Mouse (Mus musculus) stomach, embryonic 15.5 days (tissue): ENCODE results near the gene Rpap3. TPM values are rescaled to one million over a fixed set of nuclear protein-coding genes. Genes with fewer than 3 reads are reported as not detected.

Source experiments
- ATAC-seq: fragments of 200-750 bp; cut with Nextera tagmentation; 2 replicates; pipeline ENCODE4 v1.8.0; 2017; ENCODE audit warnings: low read depth, moderate number of reproducible peaks, moderate TSS enrichment; ENCODE audit not compliant: insufficient read depth, low FRiP score
- H3K27ac ChIP-seq: fragments of 300-500 bp; sonication (generic); 2 replicates; pipeline ENCODE4 v1.5.1; 2015; ENCODE audit warnings: mild to moderate bottlenecking, inconsistent platforms
- H3K27me3 ChIP-seq: fragments of 300-500 bp; sonication (generic); replicated peaks from 2 replicates; pipeline ENCODE4 v1.6.1; 2015; ENCODE audit warnings: inconsistent platforms
- H3K36me3 ChIP-seq: fragments of 300-500 bp; sonication (generic); 2 replicates; pipeline ENCODE4 v1.6.1; 2015; ENCODE audit warnings: inconsistent platforms
- H3K4me1 ChIP-seq: fragments of 300-500 bp; sonication (generic); 2 replicates; pipeline ENCODE4 v1.6.1; 2015; ENCODE audit warnings: inconsistent platforms
- H3K4me2 ChIP-seq: fragments of 300-500 bp; sonication (generic); 2 replicates; pipeline ENCODE4 v1.6.1; 2015; ENCODE audit warnings: mild to moderate bottlenecking, inconsistent platforms
- H3K4me3 ChIP-seq: fragments of 300-500 bp; sonication (generic); replicated peaks from 2 replicates; pipeline ENCODE4 v1.5.1; 2015; ENCODE audit warnings: inconsistent platforms
- H3K9ac ChIP-seq: fragments of 300-500 bp; sonication (generic); 2 replicates; pipeline ENCODE4 v1.6.1; 2015; ENCODE audit warnings: inconsistent platforms
- H3K9me3 ChIP-seq: fragments of 300-500 bp; sonication (generic); 2 replicates; pipeline ENCODE4 v1.6.1; 2016; ENCODE audit warnings: inconsistent platforms
- WGBS: fragments of 180-500 bp; shearing (Covaris S2); methylation state at CpG from one replicate; pipeline ENCODE4 v1.1.7; 2015; 5-methylcytosine and 5-hydroxymethylcytosine counted together
- polyA plus RNA-seq: library from polyadenylated mRNA; unstranded; fragments of >200 nt; fragmentation: Nextera tagmentation; extraction: Ambion mirVana; gene quantifications from 2 replicates; pipeline ENCODE4 v1.2.1, GENCODE M21; 2015

The Rpap3 gene
- polyA plus RNA-seq, 1 experiment from 2014 or later, result 22.3 TPM

DNA sequence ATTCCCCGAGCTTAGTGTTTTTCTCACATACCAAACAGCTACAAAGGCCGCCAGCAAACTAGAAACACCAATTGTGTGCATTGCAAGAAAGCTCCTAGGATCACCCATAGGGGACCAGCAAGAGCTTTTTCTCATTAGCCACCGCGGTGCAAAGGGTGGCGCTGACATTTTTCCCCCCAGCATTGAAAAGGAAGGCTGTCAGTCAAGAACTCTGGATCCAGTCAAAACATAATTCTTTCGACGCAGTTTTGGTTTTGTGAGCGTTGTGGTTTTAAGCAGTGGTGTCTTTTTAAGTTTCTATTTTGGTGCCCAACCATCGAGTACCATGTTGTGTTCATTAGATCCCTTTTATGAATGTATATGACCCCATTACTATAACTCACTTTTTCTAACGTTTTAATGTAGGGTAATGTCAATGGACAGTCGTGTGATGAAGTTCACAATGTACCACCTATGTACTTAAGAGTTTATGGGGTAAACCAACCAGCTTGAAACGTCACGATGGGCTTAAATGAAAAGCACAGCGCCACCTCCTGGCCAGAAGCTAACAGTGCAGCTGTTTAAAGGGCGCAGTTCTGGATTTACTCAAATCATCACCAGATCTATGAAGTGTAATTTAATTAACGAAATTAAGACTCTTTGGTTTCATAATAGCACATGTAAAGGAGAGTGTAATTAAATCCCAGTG is 40.5 kb downstream of the Rpap3 start:
- H3K4me3 ChIP-seq, result no peak overlapping the region
- H3K27me3 ChIP-seq, result no peaks in the 10 kb centered on the region
- no peaks in the 10 kb centered on the region for H3K36me3 ChIP-seq
- H3K4me2 ChIP-seq, result no peak overlapping the region
- H3K9ac ChIP-seq, result no peak overlapping the region
- ATAC-seq, result no peak
- 60% methylated on average over 16 of the region's 16 CpGs for WGBS
- H3K27ac ChIP-seq, result no peak overlapping the region
- no peaks in the 10 kb centered on the region for H3K9me3 ChIP-seq
- no peaks in the 10 kb centered on the region for H3K4me1 ChIP-seq

DNA sequence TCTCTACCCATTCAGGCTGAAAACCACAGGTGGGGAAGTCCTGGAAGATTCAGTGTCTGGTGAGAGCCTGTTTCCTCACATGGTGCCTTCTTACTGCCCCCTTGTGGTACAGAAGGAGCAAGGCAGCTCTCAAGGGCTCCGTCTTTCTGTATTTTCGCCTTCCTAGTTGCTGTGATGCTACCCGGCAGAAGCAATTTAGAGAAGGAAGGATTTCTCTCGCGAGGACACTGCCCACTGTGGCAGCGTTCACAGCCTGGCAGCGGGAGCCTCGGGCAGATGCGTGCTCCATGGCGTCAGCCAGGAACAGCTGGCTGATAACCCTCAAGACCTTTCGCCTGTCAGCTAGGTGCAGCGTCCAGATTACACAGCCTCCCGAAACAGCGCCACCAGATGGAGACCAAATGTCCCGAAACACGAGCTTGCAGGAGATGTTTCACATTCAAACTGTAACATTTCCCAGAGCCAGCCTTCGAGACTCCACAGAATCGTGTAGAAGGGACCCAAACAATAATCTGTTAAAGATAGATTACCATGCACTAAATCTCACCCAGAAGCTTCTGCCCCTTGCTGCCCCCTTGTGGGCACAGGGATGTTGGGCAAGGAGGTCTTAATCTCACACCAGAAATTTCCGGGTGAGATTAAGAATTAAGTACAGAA is 41.7 kb downstream of the Rpap3 start:
- Histone ChIP-seq H3K27ac (no peak overlapping the region), H3K9me3 (no peaks in the 10 kb centered on the region), H3K4me3 (peak overlapping the region; percentile 47), H3K9ac (peak overlapping the region; percentile 21; the same call in 1 of the 2 replicates), H3K4me2 (peak overlapping the region; percentile 84), H3K36me3 (no peaks in the 10 kb centered on the region), H3K27me3 (no peaks in the 10 kb centered on the region), H3K4me1 (no peaks in the 10 kb centered on the region)
- 6% methylated on average over 19 of the region's 19 CpGs for WGBS
- ATAC-seq, result no peak

DNA sequence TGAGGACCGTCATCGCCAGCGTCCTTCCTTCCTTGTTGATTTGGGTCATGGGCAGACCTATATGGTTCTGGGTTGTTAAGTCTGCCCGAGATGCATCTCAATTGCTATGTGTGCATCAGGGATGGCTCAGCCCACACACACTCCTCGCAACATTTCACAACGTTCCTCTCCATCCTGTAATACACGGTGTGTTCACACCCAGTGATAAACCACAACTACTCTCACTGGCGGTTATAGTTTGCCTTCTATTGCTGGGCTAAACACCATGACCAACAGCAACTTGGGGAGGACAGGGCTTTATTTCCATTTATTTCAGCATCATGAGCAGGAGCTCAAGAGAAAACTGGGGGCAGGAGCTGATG is 46.9 kb downstream of the Rpap3 start:
- Histone ChIP-seq H3K27me3 (no peaks in the 10 kb centered on the region), H3K9ac (no peak overlapping the region), H3K4me3 (no peak overlapping the region), H3K27ac (no peak overlapping the region), H3K4me1 (no peaks in the 10 kb centered on the region), H3K9me3 (no peaks in the 10 kb centered on the region), H3K4me2 (no peak overlapping the region), H3K36me3 (no peaks in the 10 kb centered on the region)
- ATAC-seq, result no peak
- WGBS, result 87% methylated on average over 8 of the region's 8 CpGs

DNA sequence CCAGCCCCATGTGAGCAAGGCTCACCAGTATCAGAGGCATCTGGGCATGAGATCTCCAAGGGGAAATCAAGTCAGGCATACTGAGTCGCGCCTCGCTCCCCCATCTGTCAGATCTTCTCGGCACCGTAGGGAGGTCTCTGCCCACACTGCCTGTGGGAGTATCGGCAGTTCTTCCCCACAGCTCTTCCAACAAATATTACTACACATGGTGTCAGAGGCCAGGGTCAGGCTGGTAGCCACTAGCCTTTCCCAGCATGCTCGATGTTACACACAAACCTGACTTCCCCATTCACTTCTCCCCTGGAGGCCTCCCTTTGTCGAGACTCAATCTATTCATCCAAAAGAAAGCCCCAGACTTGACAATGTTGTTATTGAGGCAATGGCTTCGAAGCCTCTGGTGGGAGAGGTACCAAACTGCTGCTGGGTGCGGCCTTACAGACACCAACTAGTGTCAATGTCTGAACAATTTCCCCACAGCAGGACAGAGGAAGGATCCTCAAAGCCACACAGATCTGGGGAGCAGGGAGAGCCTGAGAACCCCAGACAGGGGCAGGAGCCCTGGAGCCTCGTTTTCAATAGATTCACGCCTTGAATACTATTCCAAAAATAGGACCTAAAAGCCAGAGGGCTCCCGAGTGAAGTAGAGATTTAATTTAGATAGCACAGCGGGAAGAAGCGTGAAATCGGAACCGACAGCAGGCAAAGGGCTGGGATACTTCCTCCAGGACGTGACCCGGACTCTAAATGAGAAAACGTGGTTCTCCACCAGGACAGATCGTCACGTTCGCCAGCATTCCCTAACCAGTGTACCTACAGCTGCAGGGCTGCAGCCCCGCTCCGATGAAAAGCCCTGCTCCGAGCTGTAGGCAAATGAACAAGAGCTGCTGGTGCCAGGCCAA is 47.5 kb downstream of the Rpap3 start:
- Histone ChIP-seq H3K9ac (no peak overlapping the region), H3K4me2 (no peak overlapping the region), H3K27ac (no peak overlapping the region), H3K9me3 (no peaks in the 10 kb centered on the region), H3K27me3 (no peaks in the 10 kb centered on the region), H3K36me3 (no peaks in the 10 kb centered on the region), H3K4me1 (no peaks in the 10 kb centered on the region), H3K4me3 (no peak overlapping the region)
- 78% methylated on average over 26 of the region's 26 CpGs for WGBS
- no peak for ATAC-seq

DNA sequence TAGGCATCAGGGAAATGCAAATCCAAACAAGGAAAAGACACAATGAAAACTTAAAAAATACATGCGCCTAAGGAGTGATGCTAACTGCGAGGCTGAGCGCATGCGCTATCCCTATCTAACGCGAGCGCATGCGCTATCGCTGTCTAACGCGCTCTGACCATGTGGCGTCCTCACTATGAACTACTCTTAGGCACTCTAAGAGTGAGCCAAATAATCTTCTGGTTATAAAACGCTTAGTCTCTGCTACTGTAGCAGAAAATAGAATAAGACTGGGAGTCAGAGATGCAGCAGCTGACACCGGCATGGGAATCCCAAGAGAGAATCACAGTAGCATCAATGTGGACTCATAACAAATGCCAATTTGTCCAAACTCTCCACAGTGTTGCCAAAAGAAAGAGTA is 48.2 kb downstream of the Rpap3 start:
- 92% methylated on average over 14 of the region's 14 CpGs for WGBS
- Histone ChIP-seq H3K36me3 (no peaks in the 10 kb centered on the region), H3K9me3 (no peaks in the 10 kb centered on the region), H3K27me3 (no peaks in the 10 kb centered on the region), H3K9ac (no peak overlapping the region), H3K4me3 (no peak overlapping the region), H3K4me1 (no peaks in the 10 kb centered on the region), H3K27ac (no peak overlapping the region), H3K4me2 (no peak overlapping the region)
- no peak for ATAC-seq

DNA sequence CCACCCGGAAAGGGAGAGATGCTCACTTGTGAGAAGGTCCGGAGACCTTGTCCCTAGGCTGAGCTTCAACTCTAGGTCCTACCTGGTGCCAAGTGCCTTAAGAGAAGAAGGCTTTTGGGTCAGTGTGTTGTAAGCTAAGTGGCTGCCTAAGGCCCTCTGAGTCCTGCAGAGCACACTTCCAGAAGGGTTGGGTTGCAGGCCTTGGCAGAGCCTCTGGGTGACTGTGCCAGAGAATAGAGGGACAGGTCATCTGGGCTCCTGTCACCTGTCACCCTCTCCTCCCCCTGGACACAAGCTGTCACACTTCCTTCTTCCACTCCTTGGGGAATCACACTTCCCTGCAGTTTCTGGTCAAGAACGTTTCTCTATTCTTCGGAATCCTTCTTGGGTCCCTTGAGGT is 55.9 kb downstream of the Rpap3 start:
- Histone ChIP-seq H3K36me3 (no peaks in the 10 kb centered on the region), H3K27ac (no peak overlapping the region), H3K4me3 (no peak overlapping the region), H3K27me3 (no peaks in the 10 kb centered on the region), H3K4me2 (no peak overlapping the region), H3K9me3 (no peaks in the 10 kb centered on the region), H3K9ac (no peak overlapping the region), H3K4me1 (no peaks in the 10 kb centered on the region)
- 75% methylated on average over 4 of the region's 4 CpGs for WGBS
- no peak for ATAC-seq

DNA sequence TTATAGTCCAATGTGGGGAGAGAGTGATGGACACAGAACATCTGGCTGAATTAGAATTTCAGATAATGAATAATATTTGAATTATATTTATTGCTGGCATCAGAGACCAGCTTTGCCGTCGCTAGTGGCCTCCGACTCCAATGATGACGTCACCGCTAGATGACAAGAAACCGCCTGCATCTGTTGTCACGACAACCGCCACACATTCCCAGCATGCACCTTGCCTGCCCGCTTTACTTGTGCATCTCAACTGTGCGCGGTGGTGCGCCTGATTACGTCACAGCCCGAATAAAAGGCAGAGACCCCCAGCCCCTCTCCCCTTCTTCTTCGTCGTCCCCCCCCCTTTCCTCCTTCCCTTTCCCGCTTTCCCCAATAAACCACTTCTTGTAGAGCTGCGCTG is 57.4 kb downstream of the Rpap3 start:
- no peaks in the 10 kb centered on the region for H3K36me3 ChIP-seq
- H3K9me3 ChIP-seq, result no peaks in the 10 kb centered on the region
- H3K4me2 ChIP-seq, result no peak overlapping the region
- H3K4me1 ChIP-seq, result no peaks in the 10 kb centered on the region
- no peaks in the 10 kb centered on the region for H3K27me3 ChIP-seq
- H3K9ac ChIP-seq, result no peak overlapping the region
- H3K27ac ChIP-seq, result no peak overlapping the region
- H3K4me3 ChIP-seq, result no peak overlapping the region
- ATAC-seq, result no peak
- 84% methylated on average over 17 of the region's 18 CpGs for WGBS

DNA sequence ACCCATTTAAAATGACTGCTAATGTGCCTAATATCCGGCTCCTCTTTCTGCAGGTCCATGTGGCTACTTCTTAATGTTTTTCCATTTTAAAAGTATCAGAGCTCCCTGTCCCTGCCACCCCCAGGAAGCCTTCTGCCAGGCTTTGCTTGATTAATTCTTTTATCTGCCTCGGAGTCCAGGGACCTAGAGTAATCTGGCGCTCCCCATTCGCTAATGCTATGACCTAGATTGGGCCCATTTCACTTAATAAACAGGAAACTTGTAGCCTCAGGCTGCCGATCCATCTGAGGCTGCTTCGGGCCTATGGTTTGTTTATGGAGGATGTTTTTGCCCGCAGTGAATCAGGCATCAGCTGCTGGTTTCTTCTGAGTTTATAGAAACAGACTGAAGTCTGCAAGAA is 59.2 kb downstream of the Rpap3 start:
- no peaks in the 10 kb centered on the region for H3K9me3 ChIP-seq
- 43% methylated on average over 7 of the region's 7 CpGs for WGBS
- H3K4me2 ChIP-seq, result no peak overlapping the region
- H3K4me3 ChIP-seq, result no peak overlapping the region
- no peaks in the 10 kb centered on the region for H3K36me3 ChIP-seq
- no peaks in the 10 kb centered on the region for H3K27me3 ChIP-seq
- H3K9ac ChIP-seq, result no peak overlapping the region
- no peak overlapping the region for H3K27ac ChIP-seq
- no peak for ATAC-seq
- H3K4me1 ChIP-seq, result no peaks in the 10 kb centered on the region

DNA sequence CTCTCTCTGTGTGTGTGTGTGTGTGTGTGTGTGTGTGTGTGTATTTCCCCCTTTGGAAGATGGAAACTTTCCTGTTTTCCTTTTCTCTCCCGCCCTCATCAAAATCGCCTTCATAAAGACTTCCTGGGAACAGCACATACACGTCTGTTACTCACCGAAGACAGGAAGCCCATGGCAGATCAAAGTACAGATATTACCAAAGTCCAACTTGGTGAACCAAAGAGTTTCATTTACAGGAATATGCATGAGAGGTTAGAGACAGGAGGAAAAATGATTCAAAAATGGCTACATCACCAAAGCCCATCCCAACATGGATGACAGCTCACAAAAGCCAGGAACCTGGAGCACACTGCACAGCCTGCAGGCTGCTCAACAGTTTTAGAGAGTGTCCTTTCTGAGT is 61.6 kb downstream of the Rpap3 start:
- H3K4me3 ChIP-seq, result no peak overlapping the region
- no peak overlapping the region for H3K9ac ChIP-seq
- ATAC-seq, result no peak
- H3K36me3 ChIP-seq, result no peaks in the 10 kb centered on the region
- no peak overlapping the region for H3K4me2 ChIP-seq
- WGBS, result 83% methylated on average over 4 of the region's 4 CpGs
- no peak overlapping the region for H3K27ac ChIP-seq
- H3K9me3 ChIP-seq, result no peaks in the 10 kb centered on the region
- no peaks in the 10 kb centered on the region for H3K27me3 ChIP-seq
- no peaks in the 10 kb centered on the region for H3K4me1 ChIP-seq

Other genes with a start within 250 kb of the Rpap3 start
- gene Endou, start 25.5 kb upstream of the Rpap3 start, polyA plus RNA-seq, result 0.35 and 2.2 TPM in 2 replicates
- 9.0 and 10.0 TPM in 2 replicates for gene Rapgef3, start 62.1 kb upstream of the Rpap3 start, polyA plus RNA-seq
- gene Slc48a1, start 72.7 kb upstream of the Rpap3 start, polyA plus RNA-seq, result 29.6 and 41.9 TPM in 2 replicates
- gene Hdac7, start 138.7 kb upstream of the Rpap3 start, polyA plus RNA-seq, result 22.1 and 23.6 TPM in 2 replicates
- gene Vdr, start 204.8 kb upstream of the Rpap3 start, polyA plus RNA-seq, result 1.7 and 2.5 TPM in 2 replicates